Mouse (Mus musculus): ENCODE measurements around the gene Sorbs2. TPM values are rescaled to one million over a fixed set of nuclear protein-coding genes. Genes with fewer than 3 reads are reported as not detected.

The Sorbs2 gene
- polyA plus RNA-seq, 1 experiment from 2014 or later, result 54.8 TPM

- Histone ChIP-seq H3K36me3 (ENCODE audit: control insufficient read depth, insufficient read depth, low read length) (no peaks in the 10 kb centered on the region), H3K9ac (ENCODE audit: low read depth, low read length) (no peak overlapping the region), H3K4me1 (ENCODE audit: control insufficient read depth, insufficient read depth, low read length) (no peaks in the 10 kb centered on the region), H3K27me3 (ENCODE audit: control insufficient read depth, insufficient read depth, low read length) (no peaks in the 10 kb centered on the region), H3K4me3 (ENCODE audit: low read length) (no peak overlapping the region), H3K27ac (ENCODE audit: low read depth, low read length) (peak overlapping the region; percentile 37; the same call in 1 of the 2 replicates), H3K9me3 (ENCODE audit: control insufficient read depth, low read length) (no peaks in the 10 kb centered on the region), H3K4me2 (replicated peaks; ENCODE audit: low read depth, low read length) (no peak overlapping the region)
- no peak for ATAC-seq (ENCODE audit: low FRiP score, low TSS enrichment)
- 61% methylated on average over 4 of the region's 4 CpGs for WGBS
Measured at GRCm38 (mm10) chr8:45585158-45585557, 77.6 kb downstream of the Sorbs2 start.

- Histone ChIP-seq H3K9ac (ENCODE audit: low read depth, low read length) (no peak overlapping the region), H3K36me3 (ENCODE audit: control insufficient read depth, insufficient read depth, low read length) (no peaks in the 10 kb centered on the region), H3K4me3 (ENCODE audit: low read length) (no peak overlapping the region), H3K4me1 (ENCODE audit: control insufficient read depth, insufficient read depth, low read length) (no peaks in the 10 kb centered on the region), H3K9me3 (ENCODE audit: control insufficient read depth, low read length) (no peaks in the 10 kb centered on the region), H3K27me3 (ENCODE audit: control insufficient read depth, insufficient read depth, low read length) (no peaks in the 10 kb centered on the region), H3K27ac (ENCODE audit: low read depth, low read length) (no peak overlapping the region), H3K4me2 (replicated peaks; ENCODE audit: low read depth, low read length) (no peak overlapping the region)
- WGBS, result 93% methylated on average over 9 of the region's 9 CpGs
- no peak for ATAC-seq (ENCODE audit: low FRiP score, low TSS enrichment)
Measured at GRCm38 (mm10) chr8:45587011-45587410, 79.4 kb downstream of the Sorbs2 start.

- no peak overlapping the region for H3K9ac ChIP-seq (ENCODE audit: low read depth, low read length)
- no peak overlapping the region for H3K4me2 ChIP-seq (replicated peaks; ENCODE audit: low read depth, low read length)
- H3K9me3 ChIP-seq (ENCODE audit: control insufficient read depth, low read length), result no peaks in the 10 kb centered on the region
- no peak overlapping the region; the same call in 1 of the 2 replicates for H3K27ac ChIP-seq (ENCODE audit: low read depth, low read length)
- H3K36me3 ChIP-seq (ENCODE audit: control insufficient read depth, insufficient read depth, low read length), result no peaks in the 10 kb centered on the region
- whole genome bisulfite sequencing, result 60% methylated on average over 4 of the region's 4 CpGs
- no peaks in the 10 kb centered on the region for H3K27me3 ChIP-seq (ENCODE audit: control insufficient read depth, insufficient read depth, low read length)
- no peak overlapping the region for H3K4me3 ChIP-seq (ENCODE audit: low read length)
- H3K4me1 ChIP-seq (ENCODE audit: control insufficient read depth, insufficient read depth, low read length), result no peaks in the 10 kb centered on the region
- no peak for ATAC-seq (ENCODE audit: low FRiP score, low TSS enrichment)
Measured at GRCm38 (mm10) chr8:45591888-45592287, 84.3 kb downstream of the Sorbs2 start.

- no peak overlapping the region for H3K9ac ChIP-seq (ENCODE audit: low read depth, low read length)
- H3K4me1 ChIP-seq (ENCODE audit: control insufficient read depth, insufficient read depth, low read length), result no peaks in the 10 kb centered on the region
- no peaks in the 10 kb centered on the region for H3K36me3 ChIP-seq (ENCODE audit: control insufficient read depth, insufficient read depth, low read length)
- no peak overlapping the region for H3K4me2 ChIP-seq (replicated peaks; ENCODE audit: low read depth, low read length)
- 72% methylated on average over 5 of the region's 5 CpGs for WGBS
- H3K4me3 ChIP-seq (ENCODE audit: low read length), result no peak overlapping the region
- no peak for ATAC-seq (ENCODE audit: low FRiP score, low TSS enrichment)
- no peak overlapping the region for H3K27ac ChIP-seq (ENCODE audit: low read depth, low read length)
- H3K27me3 ChIP-seq (ENCODE audit: control insufficient read depth, insufficient read depth, low read length), result no peaks in the 10 kb centered on the region
- no peaks in the 10 kb centered on the region for H3K9me3 ChIP-seq (ENCODE audit: control insufficient read depth, low read length)
Measured at GRCm38 (mm10) chr8:45593711-45594110, 86.1 kb downstream of the Sorbs2 start.

GRCm38 (mm10) chr8:45595983-45596382, 88.4 kb downstream of the Sorbs2 start:
- no peak overlapping the region for H3K4me3 ChIP-seq (ENCODE audit: low read length)
- no peak for ATAC-seq (ENCODE audit: low FRiP score, low TSS enrichment)
- no peaks in the 10 kb centered on the region for H3K36me3 ChIP-seq (ENCODE audit: control insufficient read depth, insufficient read depth, low read length)
- H3K4me2 ChIP-seq (replicated peaks; ENCODE audit: low read depth, low read length), result no peak overlapping the region
- H3K27ac ChIP-seq (ENCODE audit: low read depth, low read length), result no peak overlapping the region
- H3K9me3 ChIP-seq (ENCODE audit: control insufficient read depth, low read length), result no peaks in the 10 kb centered on the region
- H3K27me3 ChIP-seq (ENCODE audit: control insufficient read depth, insufficient read depth, low read length), result no peaks in the 10 kb centered on the region
- no peaks in the 10 kb centered on the region for H3K4me1 ChIP-seq (ENCODE audit: control insufficient read depth, insufficient read depth, low read length)
- no peak overlapping the region for H3K9ac ChIP-seq (ENCODE audit: low read depth, low read length)
- 88% methylated on average over 1 of the region's 1 CpGs for WGBS

- no peak overlapping the region for H3K9ac ChIP-seq (ENCODE audit: low read depth, low read length)
- no peaks in the 10 kb centered on the region for H3K9me3 ChIP-seq (ENCODE audit: control insufficient read depth, low read length)
- no peaks in the 10 kb centered on the region for H3K4me1 ChIP-seq (ENCODE audit: control insufficient read depth, insufficient read depth, low read length)
- H3K27ac ChIP-seq (ENCODE audit: low read depth, low read length), result no peak overlapping the region
- 85% methylated on average over 2 of the region's 2 CpGs for WGBS
- no peak overlapping the region for H3K4me3 ChIP-seq (ENCODE audit: low read length)
- H3K4me2 ChIP-seq (replicated peaks; ENCODE audit: low read depth, low read length), result no peak overlapping the region
- H3K27me3 ChIP-seq (ENCODE audit: control insufficient read depth, insufficient read depth, low read length), result no peaks in the 10 kb centered on the region
- no peaks in the 10 kb centered on the region for H3K36me3 ChIP-seq (ENCODE audit: control insufficient read depth, insufficient read depth, low read length)
- ATAC-seq (ENCODE audit: low FRiP score, low TSS enrichment), result no peak
Measured at GRCm38 (mm10) chr8:45596591-45596990, 89.0 kb downstream of the Sorbs2 start.

GRCm38 (mm10) chr8:45597631-45598420, 90.2 kb downstream of the Sorbs2 start:
- no peaks in the 10 kb centered on the region for H3K4me1 ChIP-seq (ENCODE audit: control insufficient read depth, insufficient read depth, low read length)
- WGBS, result 77% methylated on average over 7 of the region's 7 CpGs

GRCm38 (mm10) chr8:45598883-45599282, 91.3 kb downstream of the Sorbs2 start:
- no peaks in the 10 kb centered on the region for H3K36me3 ChIP-seq (ENCODE audit: control insufficient read depth, insufficient read depth, low read length)
- no peak overlapping the region for H3K9ac ChIP-seq (ENCODE audit: low read depth, low read length)

More at GRCm38 (mm10) chr8:45597631-45598420, 90.2 kb downstream of the Sorbs2 start:
- Histone ChIP-seq H3K27ac (ENCODE audit: low read depth, low read length) (no peak overlapping the region), H3K27me3 (ENCODE audit: control insufficient read depth, insufficient read depth, low read length) (no peaks in the 10 kb centered on the region), H3K9ac (ENCODE audit: low read depth, low read length) (no peak overlapping the region), H3K4me3 (ENCODE audit: low read length) (no peak overlapping the region), H3K36me3 (ENCODE audit: control insufficient read depth, insufficient read depth, low read length) (no peaks in the 10 kb centered on the region), H3K4me2 (replicated peaks; ENCODE audit: low read depth, low read length) (no peak overlapping the region), H3K9me3 (ENCODE audit: control insufficient read depth, low read length) (no peaks in the 10 kb centered on the region)
- ATAC-seq (ENCODE audit: low FRiP score, low TSS enrichment), result no peak

GRCm38 (mm10) chr8:45602019-45602418, 94.4 kb downstream of the Sorbs2 start:
- Histone ChIP-seq H3K27ac (ENCODE audit: low read depth, low read length) (no peak overlapping the region), H3K9me3 (ENCODE audit: control insufficient read depth, low read length) (no peaks in the 10 kb centered on the region), H3K36me3 (ENCODE audit: control insufficient read depth, insufficient read depth, low read length) (no peaks in the 10 kb centered on the region), H3K27me3 (ENCODE audit: control insufficient read depth, insufficient read depth, low read length) (no peaks in the 10 kb centered on the region), H3K4me1 (ENCODE audit: control insufficient read depth, insufficient read depth, low read length) (no peaks in the 10 kb centered on the region), H3K4me2 (replicated peaks; ENCODE audit: low read depth, low read length) (no peak overlapping the region), H3K4me3 (ENCODE audit: low read length) (no peak overlapping the region), H3K9ac (ENCODE audit: low read depth, low read length) (no peak overlapping the region)
- WGBS, result 88% methylated on average over 4 of the region's 4 CpGs
- ATAC-seq (ENCODE audit: low FRiP score, low TSS enrichment), result no peak

More at GRCm38 (mm10) chr8:45598883-45599282, 91.3 kb downstream of the Sorbs2 start:
- Histone ChIP-seq H3K4me3 (ENCODE audit: low read length) (no peak overlapping the region), H3K27me3 (ENCODE audit: control insufficient read depth, insufficient read depth, low read length) (no peaks in the 10 kb centered on the region), H3K27ac (ENCODE audit: low read depth, low read length) (no peak overlapping the region), H3K9me3 (ENCODE audit: control insufficient read depth, low read length) (no peaks in the 10 kb centered on the region), H3K4me2 (replicated peaks; ENCODE audit: low read depth, low read length) (no peak overlapping the region), H3K4me1 (ENCODE audit: control insufficient read depth, insufficient read depth, low read length) (no peaks in the 10 kb centered on the region)
- 68% methylated on average over 2 of the region's 2 CpGs for WGBS
- no peak for ATAC-seq (ENCODE audit: low FRiP score, low TSS enrichment)
